Mouse (Mus musculus) megakaryocyte, embryonic 14.5 days (primary cell): ENCODE measurements around the gene Platr17.

ENCODE experiments used
- FLI1 ChIP-seq: IDR thresholded peaks from 2 replicates; pipeline ENCODE4 v1.6.1; 2012; ENCODE audit warnings: low read length, inconsistent platforms, mixed read lengths
- GATA1 ChIP-seq: IDR thresholded peaks from 3 replicates; pipeline ENCODE4 v1.6.1; 2012; ENCODE audit warnings: mixed read lengths, low read length, inconsistent platforms, borderline replicate concordance

DNA sequence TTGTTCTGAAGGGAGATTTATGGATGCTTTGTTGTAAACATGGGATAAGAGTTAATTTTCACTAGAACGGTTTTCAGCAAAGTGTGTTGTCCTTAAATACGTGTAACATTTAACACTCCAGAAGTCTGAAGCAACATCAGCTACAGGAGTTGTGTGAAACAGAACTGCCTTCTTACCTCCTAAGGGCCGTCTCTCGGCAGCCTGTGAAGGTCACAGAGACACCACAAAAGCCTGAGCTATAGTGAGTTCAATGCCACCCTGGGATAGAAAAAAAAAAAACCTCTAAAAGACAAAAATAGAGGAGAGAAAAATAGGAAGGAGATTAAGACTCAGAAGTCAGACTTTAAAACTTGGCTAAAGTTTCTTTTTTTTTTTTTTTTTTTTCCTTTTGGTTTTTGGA lies 2.9 kb upstream of the Platr17 start:
- no peak for TF ChIP-seq GATA1
- no peak for TF ChIP-seq FLI1
